Mouse (Mus musculus): ENCODE results near the gene Hadh. TPM values are rescaled to one million over a fixed set of nuclear protein-coding genes. Genes with fewer than 3 reads are reported as not detected.
A peak's percentile ranks its signal among the peaks of the same experiment; 100 is the strongest.

The Hadh gene
- polyA plus RNA-seq, 1 experiment from 2014 or later, result 134 TPM

GRCm38 (mm10) chr3:131292349-131292748 is 20.4 kb upstream of the Hadh start:
- Histone ChIP-seq H3K9ac (ENCODE audit: low read depth, low read length) (no peak overlapping the region), H3K36me3 (ENCODE audit: control insufficient read depth, insufficient read depth, low read length) (no peaks in the 10 kb centered on the region), H3K27ac (ENCODE audit: low read depth, low read length) (no peak overlapping the region), H3K4me1 (replicated peaks; ENCODE audit: control insufficient read depth, insufficient read depth, low read length) (no peaks in the 10 kb centered on the region; the same call in 1 of the 2 replicates), H3K4me3 (ENCODE audit: low read depth, low read length) (no peak overlapping the region), H3K4me2 (no peak overlapping the region), H3K27me3 (replicated peaks; ENCODE audit: control insufficient read depth, insufficient read depth, low read length) (no peaks in the 10 kb centered on the region), H3K9me3 (ENCODE audit: control insufficient read depth, low read length) (no peaks in the 10 kb centered on the region)
- no peak for DNase-seq (ENCODE audit: low spot score)
- 84% methylated on average over 2 of the region's 2 CpGs for WGBS
- no peak for ATAC-seq (replicated peaks; ENCODE audit: low FRiP score)

GRCm38 (mm10) chr3:131291890-131292289 is 20.0 kb upstream of the Hadh start:
- H3K4me3 ChIP-seq (ENCODE audit: low read depth, low read length), result no peak overlapping the region
- H3K27me3 ChIP-seq (replicated peaks; ENCODE audit: control insufficient read depth, insufficient read depth, low read length), result no peaks in the 10 kb centered on the region
- H3K4me2 ChIP-seq, result no peak overlapping the region
- H3K36me3 ChIP-seq (ENCODE audit: control insufficient read depth, insufficient read depth, low read length), result no peaks in the 10 kb centered on the region
- no peak overlapping the region for H3K27ac ChIP-seq (ENCODE audit: low read depth, low read length)
- no peaks in the 10 kb centered on the region; the same call in 1 of the 2 replicates for H3K4me1 ChIP-seq (replicated peaks; ENCODE audit: control insufficient read depth, insufficient read depth, low read length)
- H3K9me3 ChIP-seq (ENCODE audit: control insufficient read depth, low read length), result no peaks in the 10 kb centered on the region
- 78% methylated on average over 4 of the region's 4 CpGs for WGBS
- no peak for ATAC-seq (replicated peaks; ENCODE audit: low FRiP score)
- no peak for DNase-seq (ENCODE audit: low spot score)
- H3K9ac ChIP-seq (ENCODE audit: low read depth, low read length), result no peak overlapping the region

- H3K27ac ChIP-seq (ENCODE audit: low read depth, low read length), result no peak overlapping the region
- 75% methylated on average over 4 of the region's 4 CpGs for WGBS
- H3K9me3 ChIP-seq (ENCODE audit: control insufficient read depth, low read length), result no peaks in the 10 kb centered on the region; the same call in 1 of the 2 replicates
- no peaks in the 10 kb centered on the region for H3K27me3 ChIP-seq (replicated peaks; ENCODE audit: control insufficient read depth, insufficient read depth, low read length)
- no peak overlapping the region for H3K4me2 ChIP-seq
- ATAC-seq (replicated peaks; ENCODE audit: low FRiP score) (no peak), DNase-seq (ENCODE audit: low spot score) (no peak)
- peaks cover 11% of the 10 kb centered on the region for H3K4me1 ChIP-seq (replicated peaks; ENCODE audit: control insufficient read depth, insufficient read depth, low read length)
- H3K36me3 ChIP-seq (ENCODE audit: control insufficient read depth, insufficient read depth, low read length), result no peaks in the 10 kb centered on the region
- no peak overlapping the region for H3K9ac ChIP-seq (ENCODE audit: low read depth, low read length)
- H3K4me3 ChIP-seq (ENCODE audit: low read depth, low read length), result no peak overlapping the region
Observed at GRCm38 (mm10) chr3:131274151-131274550, 2.2 kb upstream of the Hadh start.

GRCm38 (mm10) chr3:131272374-131273100 is 636 bp upstream of the Hadh start:
- Histone ChIP-seq H3K4me1 (replicated peaks; ENCODE audit: control insufficient read depth, insufficient read depth, low read length) (peaks cover 11% of the 10 kb centered on the region), H3K4me2 (peak overlapping the region; percentile 94), H3K36me3 (ENCODE audit: control insufficient read depth, insufficient read depth, low read length) (no peaks in the 10 kb centered on the region), H3K9ac (ENCODE audit: low read depth, low read length) (no peak overlapping the region), H3K27ac (ENCODE audit: low read depth, low read length) (peak overlapping the region; percentile 76; the same call in 1 of the 2 replicates), H3K4me3 (ENCODE audit: low read depth, low read length) (peak overlapping the region; percentile 76), H3K9me3 (ENCODE audit: control insufficient read depth, low read length) (no peaks in the 10 kb centered on the region), H3K27me3 (replicated peaks; ENCODE audit: control insufficient read depth, insufficient read depth, low read length) (no peaks in the 10 kb centered on the region)
- 0 out of 2 replicates have a peak, but pooled peaks have one; percentile 3 for ATAC-seq (replicated peaks; ENCODE audit: low FRiP score)
- DNase-seq (ENCODE audit: low spot score), result no peak
- WGBS, result 43% methylated on average over 10 of the region's 10 CpGs

- peak overlapping the region; percentile 76 for H3K27ac ChIP-seq (ENCODE audit: low read depth, low read length)
- ATAC-seq (replicated peaks; ENCODE audit: low FRiP score) (peak; percentile 76), DNase-seq (ENCODE audit: low spot score) (peak; percentile 73)
- no peaks in the 10 kb centered on the region for H3K36me3 ChIP-seq (ENCODE audit: control insufficient read depth, insufficient read depth, low read length)
- 1% methylated on average over 8 of the region's 8 CpGs for WGBS
- peak overlapping the region; percentile 94 for H3K4me2 ChIP-seq
- H3K9ac ChIP-seq (ENCODE audit: low read depth, low read length), result peak overlapping the region; percentile 75
- peak overlapping the region; percentile 76 for H3K4me3 ChIP-seq (ENCODE audit: low read depth, low read length)
- H3K27me3 ChIP-seq (replicated peaks; ENCODE audit: control insufficient read depth, insufficient read depth, low read length), result no peaks in the 10 kb centered on the region
- no peaks in the 10 kb centered on the region for H3K9me3 ChIP-seq (ENCODE audit: control insufficient read depth, low read length)
- peaks cover 11% of the 10 kb centered on the region for H3K4me1 ChIP-seq (replicated peaks; ENCODE audit: control insufficient read depth, insufficient read depth, low read length)
Observed at GRCm38 (mm10) chr3:131271157-131271556, 744 bp downstream of the Hadh start.

- Histone ChIP-seq H3K9me3 (ENCODE audit: control insufficient read depth, low read length) (no peaks in the 10 kb centered on the region), H3K27ac (ENCODE audit: low read depth, low read length) (no peak overlapping the region), H3K9ac (ENCODE audit: low read depth, low read length) (no peak overlapping the region), H3K4me1 (replicated peaks; ENCODE audit: control insufficient read depth, insufficient read depth, low read length) (peaks cover 11% of the 10 kb centered on the region), H3K4me3 (ENCODE audit: low read depth, low read length) (peak overlapping the region; percentile 76), H3K36me3 (ENCODE audit: control insufficient read depth, insufficient read depth, low read length) (no peaks in the 10 kb centered on the region), H3K4me2 (peak overlapping the region; percentile 94), H3K27me3 (replicated peaks; ENCODE audit: control insufficient read depth, insufficient read depth, low read length) (no peaks in the 10 kb centered on the region)
- WGBS, result 70% methylated on average over 6 of the region's 6 CpGs
- DNase-seq (ENCODE audit: low spot score), result no peak
- ATAC-seq (replicated peaks; ENCODE audit: low FRiP score), result no peak
Observed at GRCm38 (mm10) chr3:131270381-131270780, 1.5 kb downstream of the Hadh start.

GRCm38 (mm10) chr3:131266366-131267050 is 5.4 kb downstream of the Hadh start:
- WGBS, result 89% methylated on average over 3 of the region's 3 CpGs
- Histone ChIP-seq H3K27ac (ENCODE audit: low read depth, low read length) (no peak overlapping the region), H3K36me3 (ENCODE audit: control insufficient read depth, insufficient read depth, low read length) (0 out of 2 replicates have a peak, but pooled peaks cover 10% of the 10 kb centered on the region), H3K9ac (ENCODE audit: low read depth, low read length) (no peak overlapping the region), H3K4me3 (ENCODE audit: low read depth, low read length) (no peak overlapping the region), H3K4me2 (no peak overlapping the region), H3K9me3 (ENCODE audit: control insufficient read depth, low read length) (no peaks in the 10 kb centered on the region), H3K27me3 (replicated peaks; ENCODE audit: control insufficient read depth, insufficient read depth, low read length) (no peaks in the 10 kb centered on the region), H3K4me1 (replicated peaks; ENCODE audit: control insufficient read depth, insufficient read depth, low read length) (peaks cover 8% of the 10 kb centered on the region)
- DNase-seq (ENCODE audit: low spot score), result no peak
- ATAC-seq (replicated peaks; ENCODE audit: low FRiP score), result no peak

GRCm38 (mm10) chr3:131265516-131265915 is 6.4 kb downstream of the Hadh start:
- H3K4me3 ChIP-seq (ENCODE audit: low read depth, low read length), result no peak overlapping the region

More at GRCm38 (mm10) chr3:131265516-131265915, 6.4 kb downstream of the Hadh start:
- DNase-seq (ENCODE audit: low spot score), result no peak
- Histone ChIP-seq H3K27me3 (replicated peaks; ENCODE audit: control insufficient read depth, insufficient read depth, low read length) (no peaks in the 10 kb centered on the region), H3K9me3 (ENCODE audit: control insufficient read depth, low read length) (no peaks in the 10 kb centered on the region), H3K36me3 (ENCODE audit: control insufficient read depth, insufficient read depth, low read length) (0 out of 2 replicates have a peak, but pooled peaks cover 10% of the 10 kb centered on the region), H3K9ac (ENCODE audit: low read depth, low read length) (no peak overlapping the region), H3K4me2 (no peak overlapping the region), H3K27ac (ENCODE audit: low read depth, low read length) (no peak overlapping the region), H3K4me1 (replicated peaks; ENCODE audit: control insufficient read depth, insufficient read depth, low read length) (peaks cover under 1% of the 10 kb centered on the region)
- ATAC-seq (replicated peaks; ENCODE audit: low FRiP score), result no peak
- WGBS, result 83% methylated on average over 8 of the region's 8 CpGs
